Comparison of ENCODE assay signal across 9 mouse cellular contexts in genomic region chr7:34569747-34570113, GRCm38 (mm10).
DNase-seq lines count a peak whose midpoint lies in the region; ATAC-seq and TF ChIP-seq lines count a peak whose summit lies in the region.
"Had no signal": no experiment of that assay in that cellular context is flagged by ENCODE, and none has a peak within 500 bp of the region (broad histone marks: within the 10 kb centered on the region; RNA-seq: fewer than 3 reads in every experiment).

No protein-coding gene starts in this region.

- no peak for TF ChIP-seq CTCF in gastrocnemius, adult 2 months (IDR thresholded peaks at IDR 0.05)
- TF ChIP-seq CTCF in olfactory bulb, adult 2 months (IDR thresholded peaks at IDR 0.05; ENCODE audit: insufficient read depth, low read depth, low read length), result no peak

- 29% methylated on average over 8 of the region's 8 CpGs for WGBS in lung, embryonic 15.5 days
- 19% methylated on average over 8 of the region's 8 CpGs for whole genome bisulfite sequencing in intestine, embryonic 16.5 days
- 10% methylated on average over 8 of the region's 8 CpGs for WGBS in olfactory bulb, adult 2 months

- no peak for TF ChIP-seq POLR2A in olfactory bulb, adult 2 months (IDR thresholded peaks at IDR 0.05; ENCODE audit: insufficient read depth, low read depth, low read length)

- H3K4me2 ChIP-seq in lung, embryonic 15.5 days, result peak overlapping the region; percentile 70
- peak overlapping the region; percentile 82 for H3K4me2 ChIP-seq in intestine, embryonic 16.5 days (ENCODE audit: low read depth, low read length)

- H3K4me3 ChIP-seq in gastrocnemius, adult 2 months, result peak overlapping the region; percentile 70
- no peak overlapping the region for H3K4me3 ChIP-seq in lung, embryonic 15.5 days
- peak overlapping the region; percentile 44; the same call in 1 of the 2 replicates for H3K4me3 ChIP-seq in intestine, embryonic 16.5 days (ENCODE audit: low read length)
- H3K4me3 ChIP-seq in olfactory bulb, adult 2 months (ENCODE audit: insufficient read depth, low read depth, low read length), result 0 out of 2 replicates have a peak overlapping the region, but pooled peaks have one; percentile 2

- intact Hi-C loops in gastrocnemius, adult 2 months (cut with DNase I), result no loop called here
- intact Hi-C loops in gastrocnemius, postnatal 14 days (cut with DNase I; ENCODE audit: low total_unique reads), result no loop called here

- H3K27ac ChIP-seq in gastrocnemius, adult 2 months, result peak overlapping the region; percentile 79
- peak overlapping the region; percentile 69 for H3K27ac ChIP-seq in lung, embryonic 15.5 days
- H3K27ac ChIP-seq in intestine, embryonic 16.5 days (ENCODE audit: low read length), result no peak overlapping the region
- no peak overlapping the region for H3K27ac ChIP-seq in olfactory bulb, adult 2 months (ENCODE audit: insufficient read depth, low read depth, low read length)

- no peaks in the 10 kb centered on the region for H3K27me3 ChIP-seq in lung, embryonic 15.5 days
- no peaks in the 10 kb centered on the region for H3K27me3 ChIP-seq in intestine, embryonic 16.5 days (replicated peaks; ENCODE audit: control insufficient read depth, insufficient read depth, low read length)

- H3K9ac ChIP-seq in lung, embryonic 15.5 days, result no peak overlapping the region
- H3K9ac ChIP-seq in intestine, embryonic 16.5 days (ENCODE audit: low read depth, low read length), result 0 out of 2 replicates have a peak overlapping the region, but pooled peaks have one; percentile 55

- DNase-seq in gastrocnemius, adult 2 months, result no peak
- no peak for DNase-seq in gastrocnemius, postnatal 14 days
- DNase-seq in lung, postnatal 36 days, result no peak
- DNase-seq in right cerebral cortex, postnatal 4 days, result no peak
- DNase-seq in frontal cortex, postnatal 36 days (ENCODE audit: low spot score in 2 of 2), result no peak
- DNase-seq: spleen, adult 18-20 months had no signal

- peaks cover 22% of the 10 kb centered on the region for H3K4me1 ChIP-seq in lung, embryonic 15.5 days
- peaks cover 16% of the 10 kb centered on the region for H3K4me1 ChIP-seq in intestine, embryonic 16.5 days (ENCODE audit: control insufficient read depth, insufficient read depth, low read length)
- H3K4me1 ChIP-seq in olfactory bulb, adult 2 months (ENCODE audit: control insufficient read depth, insufficient read depth, low read length), result peaks cover 17% of the 10 kb centered on the region

- H3K36me3 ChIP-seq in lung, embryonic 15.5 days, result no peaks in the 10 kb centered on the region
- H3K36me3 ChIP-seq in intestine, embryonic 16.5 days (ENCODE audit: control insufficient read depth, insufficient read depth, low read length), result no peaks in the 10 kb centered on the region

- no peak for ATAC-seq in lung, embryonic 15.5 days (ENCODE audit: borderline replicate concordance, extremely low read depth, low FRiP score, low TSS enrichment)
- ATAC-seq in intestine, embryonic 16.5 days, result peak; percentile 27; the same call in 1 of the 2 replicates

- no peaks in the 10 kb centered on the region for H3K9me3 ChIP-seq in lung, embryonic 15.5 days
- no peaks in the 10 kb centered on the region for H3K9me3 ChIP-seq in intestine, embryonic 16.5 days (ENCODE audit: control insufficient read depth, low read length)

Comparison
In these comparisons a context has a peak if more than half of its experiments do, and no peak if none do; other contexts are left out.
1. H3K27ac ChIP-seq: peak in gastrocnemius, adult 2 months (single experiment) and lung, embryonic 15.5 days (single experiment); none in intestine, embryonic 16.5 days (single experiment) and olfactory bulb, adult 2 months (single experiment).